Mouse (Mus musculus) kidney, postnatal 4 days (tissue): ENCODE measurements at regions not wholly inside any gene's neighbourhood (a gene's known extent, or its start where the extent isn't known, plus 50 kb on each side); places are given as distances from the start of the nearest gene placed in this dataset.

ENCODE experiments used
- DNase-seq, 2 experiments: peaks; one replicate each; pipeline ENCODE4 v3.0.0; 2021; ENCODE audit warnings: mixed read lengths in 2 of 2

- DNase-seq: no peak
These were observed 56.2 kb downstream of the Gm26897 start for GRCm38 (mm10) chr5:111789904-111790303.

- DNase-seq: peak; percentile 49 to 65
These were observed 56.8 kb downstream of the Gm26897 start for GRCm38 (mm10) chr5:111790527-111790926.

GRCm38 (mm10) chr5:111791089-111791561 lies 57.4 kb downstream of the Gm26897 start:
- DNase-seq: peak in 1 of 2 experiments; percentile 38

- DNase-seq: no peak
These were observed 59.0 kb downstream of the Gm26897 start for GRCm38 (mm10) chr5:111792746-111793145.

- DNase-seq: no peak
These were observed 59.5 kb downstream of the Gm26897 start for GRCm38 (mm10) chr5:111793178-111793577.

GRCm38 (mm10) chr5:111796889-111797288 lies 63.2 kb downstream of the Gm26897 start:
- DNase-seq: no peak

- peak; percentile 75 to 86 for DNase-seq
These were observed 66.1 kb downstream of the Gm26897 start for GRCm38 (mm10) chr5:111799700-111800311.

- peak in 1 of 2 experiments; percentile 40 for DNase-seq
These were observed 66.8 kb downstream of the Gm26897 start for GRCm38 (mm10) chr5:111800511-111800910.

- no peak for DNase-seq
These were observed 67.3 kb downstream of the Gm26897 start for GRCm38 (mm10) chr5:111801051-111801450.

- peak in 1 of 2 experiments; percentile 18 for DNase-seq
These were observed 70.8 kb downstream of the Gm26897 start for GRCm38 (mm10) chr5:111804542-111804941.

- no peak for DNase-seq
These were observed 71.4 kb downstream of the Gm26897 start for GRCm38 (mm10) chr5:111805150-111805549.

GRCm38 (mm10) chr5:111805761-111806191 lies 72.1 kb downstream of the Gm26897 start:
- DNase-seq: peak in 1 of 2 experiments; percentile 54

GRCm38 (mm10) chr5:111810079-111810808 lies 76.5 kb downstream of the Gm26897 start:
- peak in 1 of 2 experiments; percentile 42 for DNase-seq

- peak; percentile 24 for DNase-seq
These were observed 78.9 kb downstream of the Gm26897 start for GRCm38 (mm10) chr5:111812581-111812980.

GRCm38 (mm10) chr5:111813090-111813753 lies 79.5 kb downstream of the Gm26897 start:
- DNase-seq: peak; percentile 34 to 47

- DNase-seq: peak in 1 of 2 experiments; percentile 17
These were observed 81.4 kb downstream of the Gm26897 start for GRCm38 (mm10) chr5:111814893-111815760.

GRCm38 (mm10) chr5:111820963-111821362 lies 87.2 kb downstream of the Gm26897 start:
- DNase-seq: no peak

GRCm38 (mm10) chr5:111822882-111823281 lies 89.2 kb downstream of the Gm26897 start:
- no peak for DNase-seq

GRCm38 (mm10) chr5:111823420-111823819 lies 89.7 kb downstream of the Gm26897 start:
- peak; percentile 64 to 68 for DNase-seq

- DNase-seq: no peak
These were observed 90.1 kb downstream of the Gm26897 start for GRCm38 (mm10) chr5:111823842-111824241.

GRCm38 (mm10) chr5:111824600-111825130 lies 90.9 kb downstream of the Gm26897 start:
- DNase-seq: peak; percentile 65 to 76

- DNase-seq: no peak
These were observed 96.2 kb downstream of the Gm26897 start for GRCm38 (mm10) chr5:111829891-111830290.
